Comparison of ENCODE assay signal across 10 mouse cellular contexts in genomic region chr6:22688678-22689126, GRCm38 (mm10).
DNase-seq lines count a peak whose midpoint lies in the region; ATAC-seq lines count a peak whose summit lies in the region.
"Had no signal": no experiment of that assay in that cellular context is flagged by ENCODE, and none has a peak within 500 bp of the region (broad histone marks: within the 10 kb centered on the region; RNA-seq: fewer than 3 reads in every experiment).

No protein-coding gene starts in this region.

- no peaks in the 10 kb centered on the region for H3K36me3 ChIP-seq in heart, embryonic 16.5 days (ENCODE audit: control insufficient read depth, insufficient read depth)
- H3K36me3 ChIP-seq in megakaryocyte, embryonic 14.5 days (replicated peaks; ENCODE audit: low read length): no peaks in the 10 kb centered on the region
- no peaks in the 10 kb centered on the region for H3K36me3 ChIP-seq in forebrain, embryonic 12.5 days (replicated peaks)

- 42% methylated on average over 7 of the region's 7 CpGs for WGBS in heart, embryonic 16.5 days
- WGBS in forebrain, embryonic 12.5 days: 73% methylated on average over 7 of the region's 7 CpGs

- peak overlapping the region; percentile 36; the same call in 1 of the 2 replicates for H3K4me2 ChIP-seq in heart, embryonic 16.5 days (ENCODE audit: low read depth, low read length)
- no peak overlapping the region for H3K4me2 ChIP-seq in forebrain, embryonic 12.5 days

- H3K9ac ChIP-seq in heart, embryonic 16.5 days (ENCODE audit: low read length): no peak overlapping the region
- no peak overlapping the region for H3K9ac ChIP-seq in forebrain, embryonic 12.5 days

- H3K27me3 ChIP-seq in heart, embryonic 16.5 days (ENCODE audit: control insufficient read depth, insufficient read depth, low read length): no peaks in the 10 kb centered on the region
- H3K27me3 ChIP-seq in megakaryocyte, embryonic 14.5 days (replicated peaks): no peaks in the 10 kb centered on the region
- H3K27me3 ChIP-seq in forebrain, embryonic 12.5 days: no peaks in the 10 kb centered on the region

- intact Hi-C loops in heart, postnatal 14 days (cut with DNase I): no loop called here
- intact Hi-C loops in left cerebral cortex, postnatal 36 days (cut with DNase I): no loop called here

- peaks cover 4% of the 10 kb centered on the region; the same call in 1 of the 2 replicates for H3K4me1 ChIP-seq in heart, embryonic 16.5 days (ENCODE audit: control insufficient read depth, insufficient read depth, low read length)
- no peaks in the 10 kb centered on the region for H3K4me1 ChIP-seq in megakaryocyte, embryonic 14.5 days
- H3K4me1 ChIP-seq in forebrain, embryonic 12.5 days: peaks cover 3% of the 10 kb centered on the region; the same call in 1 of the 2 replicates

- H3K9me3 ChIP-seq in heart, embryonic 16.5 days (replicated peaks; ENCODE audit: control insufficient read depth, low read length): 0 out of 2 replicates have a peak, but pooled peaks cover 3% of the 10 kb centered on the region
- peaks cover 3% of the 10 kb centered on the region for H3K9me3 ChIP-seq in megakaryocyte, embryonic 14.5 days
- H3K9me3 ChIP-seq in forebrain, embryonic 12.5 days: no peaks in the 10 kb centered on the region

- H3K4me3 ChIP-seq in heart, embryonic 16.5 days (ENCODE audit: low read length): no peak overlapping the region
- peak overlapping the region; percentile 8 for H3K4me3 ChIP-seq in megakaryocyte, embryonic 14.5 days (replicated peaks)
- H3K4me3 ChIP-seq in forebrain, embryonic 12.5 days (replicated peaks): no peak overlapping the region

- no peak for ATAC-seq in heart, embryonic 16.5 days (replicated peaks; ENCODE audit: extremely low read depth, insufficient read depth, low FRiP score)
- no peak for ATAC-seq in megakaryocyte, adult 5-6 weeks (ENCODE audit: poor library complexity, severe bottlenecking)
- peak; percentile 39; the same call in 1 of the 2 replicates for ATAC-seq in forebrain, embryonic 12.5 days (ENCODE audit: low FRiP score)

- DNase-seq in heart, postnatal 14 days: no peak
- DNase-seq in retina, postnatal 1 day: peak; percentile 77
- no peak for DNase-seq in frontal cortex, postnatal 36 days (ENCODE audit: low spot score in 2 of 2)
- no peak for DNase-seq in left cerebral cortex, postnatal 36 days (ENCODE audit: low spot score in 2 of 2)
- DNase-seq: layer of hippocampus, adult 9-11 months; right cerebral cortex, postnatal 4 days had no signal

- no peak overlapping the region for H3K27ac ChIP-seq in heart, embryonic 16.5 days (ENCODE audit: low read length)
- H3K27ac ChIP-seq in forebrain, embryonic 12.5 days: no peak overlapping the region
